Mouse (Mus musculus) CD4-positive helper T cell, adult 2 months (primary cell): Measurements from ENCODE around the gene Srsf9.
"Not testable (repeated sequence)": the region's sequence is repeated elsewhere in the genome, so short reads cannot be mapped to it uniquely, and the experiment has no call there.

Experiments used
- DNase-seq: peaks from one replicate; pipeline ENCODE4 v3.0.0-alpha.2; 2012; ENCODE audit warnings: low read depth, missing footprints, low spot score

Gene Srsf9

GRCm38 (mm10) chr5:115364782-115365181 lies 37.8 kb downstream of the Srsf9 start:
- DNase-seq, result no peak

GRCm38 (mm10) chr5:115371736-115372135 lies 44.8 kb downstream of the Srsf9 start:
- DNase-seq, result no peak

- DNase-seq, result no peak
Observed at GRCm38 (mm10) chr5:115373441-115374203, 46.6 kb downstream of the Srsf9 start.

GRCm38 (mm10) chr5:115374204-115374820 lies 47.3 kb downstream of the Srsf9 start:
- no peak for DNase-seq

GRCm38 (mm10) chr5:115375436-115375835 lies 48.5 kb downstream of the Srsf9 start:
- DNase-seq, result no peak

GRCm38 (mm10) chr5:115378882-115379281 lies 51.9 kb downstream of the Srsf9 start:
- DNase-seq, result not testable (repeated sequence)
